Mouse (Mus musculus) heart, embryonic 13.5 days (tissue): ENCODE measurements around the gene Pcif1. TPM values are rescaled to one million over a fixed set of nuclear protein-coding genes. Genes with fewer than 3 reads are reported as not detected.
A peak's percentile ranks its signal among the peaks of the same experiment; 100 is the strongest.
"Not testable (repeated sequence)": the region's sequence is repeated elsewhere in the genome, so short reads cannot be mapped to it uniquely, and the experiment has no call there.

ENCODE experiments used
- ATAC-seq: fragments of 200-750 bp; cut with Nextera tagmentation; 2 replicates; pipeline ENCODE4 v1.8.0; 2017; ENCODE audit warnings: moderate TSS enrichment; ENCODE audit not compliant: insufficient number of reproducible peaks, low FRiP score, low TSS enrichment; ENCODE audit errors: extremely low read depth
- H3K27ac ChIP-seq: fragments of 300-500 bp; sonication (generic); replicated peaks from 2 replicates; pipeline ENCODE4 v1.5.1; 2015; ENCODE audit warnings: moderate library complexity, mild to moderate bottlenecking, inconsistent platforms
- H3K27me3 ChIP-seq: fragments of 300-500 bp; sonication (generic); replicated peaks from 2 replicates; pipeline ENCODE4 v1.6.1; 2015; ENCODE audit warnings: mild to moderate bottlenecking, inconsistent platforms
- H3K36me3 ChIP-seq: fragments of 300-500 bp; sonication (generic); 2 replicates; pipeline ENCODE4 v1.6.1; 2015; ENCODE audit warnings: mild to moderate bottlenecking, inconsistent platforms
- H3K4me1 ChIP-seq: fragments of 300-500 bp; sonication (generic); 2 replicates; pipeline ENCODE4 v1.6.1; 2015; ENCODE audit warnings: inconsistent platforms
- H3K4me2 ChIP-seq: fragments of 300-500 bp; sonication (generic); 2 replicates; pipeline ENCODE4 v1.6.1; 2015; ENCODE audit warnings: inconsistent platforms, mild to moderate bottlenecking, moderate library complexity
- H3K4me3 ChIP-seq: fragments of 300-500 bp; sonication (generic); 2 replicates; pipeline ENCODE4 v1.5.1; 2015; ENCODE audit warnings: moderate library complexity, mild to moderate bottlenecking, inconsistent platforms
- H3K9ac ChIP-seq: fragments of 300-500 bp; sonication (generic); 2 replicates; pipeline ENCODE4 v1.6.1; 2015; ENCODE audit warnings: inconsistent platforms, mild to moderate bottlenecking, moderate library complexity
- H3K9me3 ChIP-seq: fragments of 300-500 bp; sonication (generic); 2 replicates; pipeline ENCODE4 v1.6.1; 2016; ENCODE audit warnings: inconsistent platforms
- WGBS: fragments of 180-500 bp; shearing (Covaris S2); methylation state at CpG from one replicate; pipeline ENCODE4 v1.1.7; 2015; ENCODE audit warnings: mixed read lengths; 5-methylcytosine and 5-hydroxymethylcytosine counted together
- polyA plus RNA-seq: library from polyadenylated mRNA; unstranded; fragments of >200 nt; fragmentation: Nextera tagmentation; extraction: Ambion mirVana; gene quantifications from 2 replicates; pipeline ENCODE4 v1.2.1, GENCODE M21; 2015

Gene Pcif1
- polyA plus RNA-seq, 1 experiment from 2014 or later, result 56.0 TPM

DNA sequence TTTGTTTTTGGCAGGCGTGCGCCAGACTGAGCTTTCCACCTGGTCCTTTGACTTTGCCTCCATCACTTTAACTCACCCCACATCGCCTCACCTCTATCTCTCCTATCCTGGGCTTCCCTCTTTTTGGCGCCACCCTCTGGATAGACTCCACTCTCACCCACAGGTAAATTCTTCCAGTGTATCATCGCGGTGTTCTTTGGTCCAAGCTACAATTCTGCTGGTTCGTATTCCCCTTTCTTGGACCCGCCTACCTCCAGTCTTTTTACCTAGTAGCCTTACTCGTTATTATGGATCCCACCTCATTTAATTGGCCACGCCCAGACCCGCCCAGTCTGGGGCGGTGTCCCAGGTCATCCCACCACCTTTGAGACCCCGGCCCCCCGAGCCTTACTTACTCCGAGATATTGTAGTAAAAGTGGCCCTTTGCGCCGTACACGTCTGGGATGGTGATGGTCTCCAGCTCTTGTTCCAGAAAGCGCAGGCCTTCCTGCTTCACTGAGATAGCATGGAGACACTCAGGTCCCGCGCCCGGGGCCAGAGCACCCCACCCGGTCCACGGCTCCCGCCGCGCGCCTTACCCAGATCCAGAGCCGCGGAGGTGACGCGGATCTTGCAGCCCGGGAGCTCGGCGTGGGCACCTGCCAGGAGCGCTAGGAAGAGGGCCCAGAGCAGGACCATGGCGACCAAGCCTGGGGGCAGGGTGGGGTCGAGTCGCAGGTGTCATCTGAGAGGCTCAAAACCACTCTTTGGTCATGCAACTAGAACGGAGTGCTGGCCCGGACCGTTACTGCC lies 22.6 kb upstream of the Pcif1 start:
- Histone ChIP-seq H3K27me3 (peaks cover 85% of the 10 kb centered on the region), H3K4me1 (peaks cover 27% of the 10 kb centered on the region), H3K4me3 (peak overlapping the region; percentile 64), H3K9me3 (no peaks in the 10 kb centered on the region), H3K4me2 (peak overlapping the region; percentile 97), H3K9ac (peak overlapping the region; percentile 81), H3K27ac (no peak overlapping the region), H3K36me3 (no peaks in the 10 kb centered on the region)
- WGBS, result 2% methylated on average over 42 of the region's 42 CpGs
- ATAC-seq, result no peak

DNA sequence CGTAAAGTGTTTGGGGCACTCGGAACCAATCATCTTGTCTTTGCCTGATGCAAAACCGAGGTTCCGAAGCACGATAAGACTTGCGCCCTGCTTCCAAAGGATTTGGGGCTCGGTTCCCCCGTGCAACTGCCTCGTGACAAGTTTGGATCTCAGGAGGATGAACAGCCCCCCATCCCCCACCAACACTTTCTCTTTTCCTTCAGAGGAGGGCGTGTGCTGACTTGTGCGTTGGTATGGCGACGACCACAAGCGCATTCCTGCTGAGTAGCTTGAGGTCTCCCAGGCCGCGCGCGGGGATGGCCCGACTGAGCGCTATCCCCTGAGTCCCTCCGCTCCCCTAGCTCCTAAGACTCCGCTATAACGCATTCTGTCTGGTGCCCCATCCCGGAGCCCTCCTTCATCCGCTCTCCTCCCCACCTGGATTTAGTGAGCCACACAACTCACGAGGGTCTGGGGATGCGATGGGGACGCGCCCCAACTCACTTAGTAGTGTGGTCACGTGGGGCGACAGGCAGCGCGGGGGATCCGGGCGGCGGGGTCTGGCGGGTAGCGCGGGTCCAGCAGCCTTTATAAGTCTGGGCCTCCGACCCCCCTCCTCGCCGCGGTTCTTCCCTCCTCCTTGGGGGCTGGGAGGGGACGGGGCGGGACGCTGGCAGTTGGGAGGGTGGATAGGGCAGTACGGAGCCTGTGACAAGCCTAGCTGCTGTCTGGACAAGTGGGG lies 21.8 kb upstream of the Pcif1 start, which contains the start of gene Pltp:
Gene Pltp (minus strand): TSS at position 611 of the 721 bp plus-strand sequence.
- H3K4me1 ChIP-seq, result peaks cover 35% of the 10 kb centered on the region
- H3K27me3 ChIP-seq, result peaks cover 78% of the 10 kb centered on the region
- no peak within 1 kb of the TSS for H3K27ac ChIP-seq
- WGBS, result under 1% methylated on average over 47 of the region's 47 CpGs
- no peaks in the 10 kb centered on the region for H3K9me3 ChIP-seq
- H3K4me2 ChIP-seq, result peak within 1 kb of the TSS; percentile 97
- no peak for ATAC-seq
- H3K4me3 ChIP-seq, result peak within 1 kb of the TSS; percentile 64
- no peaks in the 10 kb centered on the region for H3K36me3 ChIP-seq
- peak within 1 kb of the TSS; percentile 81 for H3K9ac ChIP-seq

DNA sequence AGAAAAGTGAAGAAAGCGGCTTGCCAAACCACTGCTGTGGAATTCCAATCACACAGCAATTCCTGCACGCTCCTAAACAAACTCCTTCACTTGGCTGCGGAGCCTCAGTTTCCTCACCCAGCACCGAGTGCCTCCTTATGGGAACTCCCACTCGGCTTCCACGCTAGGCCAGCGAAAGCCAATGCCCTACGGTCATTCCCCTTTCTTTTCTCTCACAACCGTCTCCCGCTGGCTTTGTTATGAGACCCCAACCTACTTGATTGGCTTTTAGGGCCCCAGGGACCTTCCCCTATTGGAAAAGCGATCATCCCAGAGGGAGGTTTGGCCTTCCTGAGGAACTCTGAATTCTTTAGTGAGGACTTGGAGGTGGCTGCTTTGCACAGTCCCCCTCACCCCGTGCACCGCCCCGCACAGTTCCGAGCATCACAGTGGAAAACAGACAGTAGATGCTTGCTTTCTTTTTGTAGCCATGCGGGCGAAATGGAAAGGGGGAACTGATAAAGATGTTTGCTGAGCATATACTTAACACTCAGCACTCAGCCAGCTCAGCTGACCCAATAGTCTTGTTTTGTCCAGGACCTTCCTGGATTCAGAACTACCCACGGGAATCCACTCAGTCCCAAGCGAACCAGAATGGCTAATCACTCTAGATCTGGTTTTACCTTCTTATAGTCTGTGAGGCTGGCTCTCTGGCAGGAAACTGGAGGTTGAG lies 21.1 kb upstream of the Pcif1 start:
- Histone ChIP-seq H3K36me3 (no peaks in the 10 kb centered on the region), H3K27me3 (peaks cover 70% of the 10 kb centered on the region), H3K27ac (no peak overlapping the region), H3K4me1 (peaks cover 42% of the 10 kb centered on the region), H3K4me3 (peak overlapping the region; percentile 64), H3K9me3 (no peaks in the 10 kb centered on the region), H3K4me2 (peak overlapping the region; percentile 97), H3K9ac (peak overlapping the region; percentile 81)
- no peak for ATAC-seq
- WGBS, result 6% methylated on average over 19 of the region's 19 CpGs

DNA sequence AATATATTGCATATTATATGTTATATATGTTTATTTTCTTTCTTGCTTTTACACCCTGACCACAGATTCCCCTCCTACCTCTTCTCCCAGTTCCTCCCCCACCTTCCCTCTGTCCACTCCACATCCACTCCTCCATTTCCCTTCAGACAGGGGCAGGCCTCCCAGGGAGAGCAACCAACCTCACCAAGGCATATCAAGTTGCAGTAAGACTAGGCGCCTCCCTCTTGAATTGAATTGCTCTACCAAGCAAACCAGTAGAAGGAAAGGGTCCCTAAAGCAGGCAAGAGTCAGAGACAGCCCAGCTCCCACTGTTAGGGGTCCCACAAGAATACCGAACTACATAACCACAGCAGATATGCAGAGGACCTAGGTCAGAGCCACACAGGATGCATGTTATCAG lies 19.9 kb upstream of the Pcif1 start:
- Histone ChIP-seq H3K9ac (no peak overlapping the region), H3K4me2 (no peak overlapping the region), H3K4me3 (no peak overlapping the region), H3K4me1 (peaks cover 42% of the 10 kb centered on the region), H3K27ac (no peak overlapping the region), H3K27me3 (peaks cover 60% of the 10 kb centered on the region), H3K9me3 (no peaks in the 10 kb centered on the region), H3K36me3 (no peaks in the 10 kb centered on the region)
- ATAC-seq, result no peak
- 51% methylated on average over 2 of the region's 2 CpGs for WGBS

DNA sequence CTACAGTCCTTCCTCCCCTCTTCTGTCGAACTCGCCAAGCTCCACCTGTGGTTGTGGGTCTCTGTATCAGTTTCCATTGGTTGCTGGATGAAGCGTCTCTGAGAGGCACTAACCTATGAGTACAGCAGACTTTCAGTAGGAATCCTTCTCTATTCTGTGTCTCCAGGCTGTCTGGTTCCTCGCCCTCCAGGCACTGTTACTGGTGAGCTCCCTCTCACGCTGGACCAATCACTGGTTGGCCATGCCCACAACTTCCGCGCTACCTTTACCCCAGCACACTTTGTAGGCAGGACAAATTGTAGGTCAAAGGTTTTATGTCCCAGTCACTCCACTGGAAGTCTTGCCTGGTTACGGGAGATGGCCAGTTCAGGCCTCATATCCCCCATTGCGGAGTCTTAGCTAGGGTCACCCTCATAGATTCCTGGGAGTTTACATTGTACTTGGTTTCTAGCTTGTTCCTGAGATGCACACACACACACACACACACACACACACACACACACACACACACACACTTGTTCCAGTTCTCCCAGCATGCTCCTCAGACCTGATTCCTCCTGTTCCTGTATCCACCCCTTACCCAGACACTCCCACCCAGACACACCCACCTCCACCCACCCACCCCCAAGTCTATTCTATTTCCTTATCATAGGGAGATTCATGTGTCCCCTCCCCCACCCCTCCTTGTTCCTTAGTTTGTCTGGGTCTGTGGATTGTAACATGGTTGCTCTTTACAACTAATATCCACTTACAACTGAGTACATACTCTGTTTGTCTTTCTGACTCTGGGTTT lies 19.3 kb upstream of the Pcif1 start:
- H3K27ac ChIP-seq, result no peak overlapping the region
- no peak overlapping the region for H3K4me2 ChIP-seq
- no peak overlapping the region for H3K4me3 ChIP-seq
- H3K4me1 ChIP-seq, result peaks cover 47% of the 10 kb centered on the region
- H3K9me3 ChIP-seq, result no peaks in the 10 kb centered on the region
- no peak overlapping the region for H3K9ac ChIP-seq
- peaks cover 53% of the 10 kb centered on the region for H3K27me3 ChIP-seq
- no peak for ATAC-seq
- WGBS, result 63% methylated on average over 9 of the region's 9 CpGs
- no peaks in the 10 kb centered on the region for H3K36me3 ChIP-seq

DNA sequence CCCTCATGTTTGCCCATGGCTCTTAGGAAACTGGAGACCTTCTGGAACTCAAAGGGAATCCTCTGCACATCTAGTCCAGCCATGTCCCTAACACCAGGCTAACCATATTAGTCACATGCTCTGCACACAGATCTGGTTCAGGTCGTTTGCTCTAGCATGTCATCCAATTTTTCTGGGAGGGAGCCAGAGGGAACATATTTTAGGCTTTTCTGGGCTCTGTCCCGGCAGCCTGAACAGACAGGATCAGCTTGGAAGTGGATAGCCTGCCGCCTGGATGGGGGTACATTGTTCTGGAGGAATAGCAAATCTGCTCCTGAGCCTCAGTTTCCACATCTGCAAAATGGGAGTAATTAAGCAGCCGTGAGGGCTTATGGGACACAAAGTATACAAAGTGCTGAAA lies 18.0 kb upstream of the Pcif1 start:
- 64% methylated on average over 4 of the region's 4 CpGs for WGBS
- ATAC-seq, result no peak
- no peaks in the 10 kb centered on the region for H3K9me3 ChIP-seq
- H3K27me3 ChIP-seq, result peaks cover 40% of the 10 kb centered on the region
- no peak overlapping the region for H3K4me2 ChIP-seq
- no peak overlapping the region for H3K27ac ChIP-seq
- H3K36me3 ChIP-seq, result no peaks in the 10 kb centered on the region
- H3K9ac ChIP-seq, result no peak overlapping the region
- no peak overlapping the region for H3K4me3 ChIP-seq
- H3K4me1 ChIP-seq, result peaks cover 47% of the 10 kb centered on the region

DNA sequence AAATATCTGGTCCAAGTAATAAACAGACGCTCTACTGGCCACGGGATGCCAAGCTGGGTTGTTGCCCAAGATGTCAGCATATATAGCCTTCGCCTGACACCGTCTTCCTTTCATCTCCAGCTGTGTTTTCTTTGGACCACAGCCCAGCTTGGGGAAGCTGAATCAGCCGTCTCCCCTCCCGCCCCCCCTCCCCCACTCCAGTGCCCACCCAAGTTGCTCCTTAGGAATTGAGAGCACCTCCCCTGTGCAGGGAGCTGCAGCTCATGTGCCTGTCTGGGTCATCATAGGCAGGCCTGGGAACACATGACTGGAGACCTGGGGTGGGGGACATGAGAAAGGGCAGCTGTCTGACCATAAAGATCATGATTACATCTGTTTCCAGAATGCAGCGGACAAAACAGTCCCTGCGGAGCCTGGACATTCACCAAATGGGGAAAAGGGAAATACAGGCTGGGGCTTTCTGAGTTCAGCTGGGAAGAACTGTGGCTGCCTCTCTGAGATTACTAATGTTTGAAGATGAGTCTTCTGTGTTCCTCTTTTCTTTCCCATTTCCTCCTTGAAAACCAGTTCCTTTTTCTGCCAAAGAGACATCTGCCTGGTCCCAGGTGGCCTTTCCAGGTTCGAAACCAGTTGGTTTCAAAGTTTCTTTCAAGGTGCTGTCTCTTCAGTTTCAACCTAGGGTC lies 16.8 kb upstream of the Pcif1 start:
- no peak for ATAC-seq

DNA sequence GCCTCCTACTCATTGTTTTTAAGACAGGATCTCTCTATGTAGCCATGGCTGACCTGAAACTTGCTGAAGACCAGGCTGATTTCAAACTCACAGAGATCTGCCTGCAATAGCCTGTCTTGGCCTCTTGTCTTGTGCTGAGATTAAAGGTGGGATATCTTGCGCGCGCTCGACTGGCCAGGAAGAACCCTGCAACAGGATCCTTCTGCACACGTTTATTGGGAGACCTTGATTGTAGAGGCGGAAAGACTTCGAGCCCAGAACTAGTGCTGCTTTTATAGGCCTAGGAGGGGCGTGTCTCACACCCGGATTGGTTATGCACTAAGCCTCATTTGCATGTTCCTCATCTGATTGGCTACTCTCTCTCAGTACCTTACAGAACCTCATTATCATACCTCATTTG lies 15.7 kb upstream of the Pcif1 start:
- H3K27ac ChIP-seq, H3K9me3 ChIP-seq, H3K4me2 ChIP-seq, H3K36me3 ChIP-seq, H3K9ac ChIP-seq, H3K4me3 ChIP-seq, ATAC-seq: not testable (repeated sequence)
- H3K4me1 ChIP-seq, result peaks cover 43% of the 10 kb centered on the region
- 87% methylated on average over 9 of the region's 9 CpGs for WGBS
- peaks cover 17% of the 10 kb centered on the region for H3K27me3 ChIP-seq

More for the DNA sequence above, 16.8 kb upstream of the Pcif1 start:
- no peaks in the 10 kb centered on the region for H3K36me3 ChIP-seq
- H3K4me1 ChIP-seq, result peaks cover 47% of the 10 kb centered on the region
- H3K4me2 ChIP-seq, result peak overlapping the region; percentile 1; the same call in 1 of the 2 replicates
- no peaks in the 10 kb centered on the region for H3K9me3 ChIP-seq
- 39% methylated on average over 9 of the region's 9 CpGs for WGBS
- H3K9ac ChIP-seq, result no peak overlapping the region
- peak overlapping the region; percentile 65 for H3K27ac ChIP-seq
- no peak overlapping the region for H3K4me3 ChIP-seq
- H3K27me3 ChIP-seq, result peaks cover 28% of the 10 kb centered on the region

DNA sequence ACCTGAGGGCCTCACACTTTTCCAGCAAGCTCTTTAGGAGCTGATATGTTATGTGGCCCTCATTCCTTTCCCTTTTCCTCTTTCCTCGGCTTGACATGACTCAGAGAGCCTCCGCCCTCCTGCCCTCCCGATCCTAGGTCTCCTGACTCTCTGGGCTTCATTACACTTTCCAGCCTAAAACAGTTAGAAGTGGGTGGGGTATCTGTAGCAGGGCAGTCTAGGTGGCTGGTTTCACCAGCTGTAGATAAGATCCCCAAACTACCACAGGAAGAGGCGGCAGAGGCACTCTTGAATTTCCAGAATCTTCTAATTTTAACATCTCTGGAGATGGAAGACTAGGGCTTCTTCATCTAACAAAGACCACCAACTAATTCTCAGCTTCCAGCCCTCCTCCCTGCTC lies 14.5 kb upstream of the Pcif1 start:
- H3K9ac ChIP-seq, result no peak overlapping the region
- no peaks in the 10 kb centered on the region; the same call in 1 of the 2 replicates for H3K36me3 ChIP-seq
- no peak overlapping the region for H3K4me3 ChIP-seq
- no peak for ATAC-seq
- 53% methylated on average over 4 of the region's 4 CpGs for WGBS
- no peak overlapping the region for H3K27ac ChIP-seq
- H3K27me3 ChIP-seq, result peaks cover 7% of the 10 kb centered on the region; the same call in 1 of the 2 replicates
- H3K9me3 ChIP-seq, result 0 out of 2 replicates have a peak, but pooled peaks cover 5% of the 10 kb centered on the region
- H3K4me1 ChIP-seq, result peaks cover 43% of the 10 kb centered on the region
- no peak overlapping the region for H3K4me2 ChIP-seq
